Mouse (Mus musculus) frontal cortex, postnatal 36 days (tissue): ENCODE measurements at regions not wholly inside any gene's neighbourhood (a gene's known extent, or its start where the extent isn't known, plus 50 kb on each side); places are given as distances from the start of the nearest gene placed in this dataset.

ENCODE experiments used
- DNase-seq, 2 experiments: peaks; one replicate each; pipeline ENCODE4 v3.0.0; 2022; ENCODE audit warnings: low spot score in 2 of 2

DNA sequence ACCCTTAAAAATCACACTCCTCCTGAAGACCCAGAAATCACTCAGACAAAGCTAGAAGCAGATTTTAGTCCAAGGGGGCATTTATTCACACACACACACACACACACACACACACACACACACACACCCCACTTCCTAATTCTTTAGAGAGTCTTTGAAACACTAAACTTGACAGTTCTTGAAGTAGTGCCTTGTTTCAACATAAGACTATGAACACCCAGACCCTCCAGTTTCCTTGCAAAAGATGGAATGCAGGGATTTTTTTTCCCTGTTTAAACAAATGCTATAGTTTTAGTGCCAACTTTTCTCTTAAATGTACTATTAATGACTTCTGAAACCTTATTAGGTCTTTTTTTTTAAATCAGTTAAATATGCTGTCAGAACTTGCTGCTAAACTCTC lies 279.2 kb upstream of the Fat1 start:
- DNase-seq: no peak

DNA sequence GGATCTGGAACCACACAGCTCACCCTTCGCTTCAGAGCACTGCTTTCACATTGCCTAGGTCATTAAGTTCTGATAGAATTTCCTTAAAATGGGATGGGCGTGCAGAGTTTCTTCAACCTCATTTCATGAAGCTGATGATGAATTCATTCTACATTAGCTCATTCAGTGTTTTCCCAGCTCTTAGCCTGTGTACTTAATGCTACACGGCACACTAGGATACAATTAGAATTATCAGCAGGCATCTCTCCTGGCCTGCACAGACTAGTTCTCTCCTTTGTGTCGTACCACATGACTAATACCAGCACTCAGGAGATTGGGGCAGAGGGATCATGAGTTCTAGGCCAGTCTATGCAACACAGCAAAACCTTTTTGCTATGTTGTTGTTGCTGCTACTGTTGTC lies 278.8 kb upstream of the Fat1 start:
- DNase-seq: no peak

DNA sequence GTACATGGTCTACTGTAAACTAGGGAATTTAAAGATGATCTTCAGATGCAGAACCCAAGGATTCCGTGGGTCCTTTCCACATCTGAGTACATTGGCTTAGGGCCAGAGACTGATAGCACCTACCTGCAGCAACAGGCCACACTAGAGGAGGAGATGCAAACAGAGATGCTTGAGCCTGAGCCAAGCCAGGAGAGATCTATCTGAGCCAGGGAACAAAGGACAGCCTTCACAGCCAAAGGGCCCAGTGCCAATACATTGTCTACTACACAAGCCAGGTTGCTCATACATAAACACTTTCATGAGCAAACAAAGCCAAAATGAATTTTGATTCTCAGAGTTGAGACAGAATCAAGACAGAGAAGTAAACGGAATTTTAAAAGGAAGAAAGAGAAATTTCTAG lies 273.6 kb upstream of the Fat1 start:
- no peak for DNase-seq

GRCm38 (mm10) chr8:44687126-44687525 lies 248.1 kb upstream of the Fat1 start:
- no peak for DNase-seq

GRCm38 (mm10) chr8:44689837-44690592 lies 245.2 kb upstream of the Fat1 start:
- no peak for DNase-seq

DNA sequence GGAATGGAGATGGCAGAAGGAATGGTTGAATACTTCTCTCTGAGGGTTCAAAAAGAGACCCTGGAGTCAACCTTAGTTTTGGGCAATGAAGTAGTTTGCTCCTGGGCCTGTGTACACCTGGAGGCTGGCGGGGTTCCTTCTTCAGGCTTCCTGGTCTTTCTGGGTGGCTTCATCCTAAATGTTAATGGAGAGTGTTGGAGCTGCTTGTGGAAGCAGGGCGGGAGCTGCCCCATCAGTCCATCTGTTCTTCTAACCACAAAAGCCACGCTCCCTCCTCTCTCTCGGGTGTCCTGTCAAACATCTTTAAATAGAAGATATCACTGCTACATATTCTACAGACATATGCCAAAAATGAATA lies 244.7 kb upstream of the Fat1 start:
- no peak for DNase-seq

DNA sequence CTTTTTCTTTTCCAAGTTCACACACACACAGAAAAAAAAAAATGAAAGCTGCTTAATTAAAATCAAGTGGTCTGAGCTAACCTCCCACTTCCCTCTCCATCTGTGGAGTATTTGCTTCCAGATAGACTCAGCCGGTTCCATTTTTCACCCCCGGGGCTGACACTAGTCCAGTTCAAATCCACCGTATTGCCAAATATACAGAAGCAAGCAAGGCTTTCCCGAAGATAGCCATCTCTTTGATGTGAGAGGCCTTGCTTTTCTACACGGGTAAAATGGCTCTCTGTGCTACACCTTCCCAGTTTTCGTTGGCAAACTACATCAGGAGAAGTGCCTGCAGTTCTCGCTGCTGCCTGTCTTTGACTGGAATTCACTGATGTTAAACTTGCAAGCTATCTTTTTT lies 244.1 kb upstream of the Fat1 start:
- DNase-seq: no peak

DNA sequence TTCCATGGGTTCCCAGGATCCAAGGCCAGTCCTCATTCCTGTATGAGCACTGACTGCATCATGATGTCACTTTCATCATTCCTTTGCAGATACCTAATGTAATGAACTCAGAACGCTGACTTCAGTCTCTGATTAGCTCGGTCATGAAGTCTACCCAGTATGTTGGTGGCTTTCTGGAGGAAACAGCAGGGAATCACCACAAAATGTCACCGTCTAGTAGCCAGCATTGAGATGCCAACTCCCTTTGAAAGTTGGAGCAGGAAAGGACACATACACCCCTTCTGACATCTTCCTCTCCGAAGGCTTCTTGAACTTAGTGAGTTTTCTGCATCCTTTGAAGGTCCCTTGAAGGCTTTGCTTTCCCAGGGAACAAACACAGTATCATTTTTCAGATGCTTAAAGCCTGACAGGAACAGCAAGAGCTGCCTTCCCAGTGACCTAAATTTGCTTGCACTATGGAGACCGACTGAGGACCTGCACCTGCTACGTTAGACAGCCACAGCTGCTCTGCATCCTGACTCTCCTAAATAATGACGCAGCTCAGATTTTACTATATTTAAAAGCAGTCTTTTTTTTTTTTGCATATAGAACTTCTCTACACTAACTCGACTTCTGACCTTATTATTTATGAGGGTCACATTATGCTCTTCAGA lies 243.1 kb upstream of the Fat1 start:
- no peak for DNase-seq

- peak in 1 of 2 experiments; percentile 9 for DNase-seq
Observed at GRCm38 (mm10) chr8:44694861-44695260, 240.4 kb upstream of the Fat1 start.

- no peak for DNase-seq
Observed at GRCm38 (mm10) chr8:44696066-44696853, 239.0 kb upstream of the Fat1 start.

DNA sequence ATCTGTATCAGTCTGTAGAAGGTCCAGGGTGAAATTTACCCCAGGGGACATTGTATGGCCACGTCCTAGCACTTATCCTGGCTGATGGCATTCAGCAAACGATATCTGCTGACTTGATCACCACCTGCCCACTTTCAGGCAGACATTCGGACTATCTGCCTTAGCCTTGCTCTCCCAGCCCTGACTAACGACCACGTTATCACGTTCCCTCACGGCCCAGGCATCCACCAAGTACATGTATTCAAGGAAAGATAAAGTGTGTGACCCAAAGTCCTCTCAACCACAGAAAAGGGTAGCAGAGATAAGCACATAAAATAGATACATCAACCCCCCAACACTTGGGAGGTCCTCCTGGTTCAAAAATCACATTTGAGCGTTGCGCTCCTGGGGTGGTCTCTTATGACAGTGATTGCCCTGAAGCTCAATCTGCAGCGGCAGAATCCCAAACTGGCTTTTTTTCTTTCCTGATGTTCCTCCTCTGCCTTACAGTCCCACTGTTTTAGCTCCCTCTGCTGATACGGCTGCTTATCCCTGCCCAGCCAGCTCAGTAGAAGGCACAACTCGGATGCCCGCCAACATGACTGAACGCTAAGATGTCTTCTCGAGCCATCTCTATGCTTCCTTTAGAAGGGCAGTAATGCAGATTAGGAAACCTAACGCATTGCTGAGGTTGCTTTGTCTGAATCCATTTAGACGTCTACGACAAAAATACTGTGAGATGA lies 235.7 kb upstream of the Fat1 start:
- no peak for DNase-seq

DNA sequence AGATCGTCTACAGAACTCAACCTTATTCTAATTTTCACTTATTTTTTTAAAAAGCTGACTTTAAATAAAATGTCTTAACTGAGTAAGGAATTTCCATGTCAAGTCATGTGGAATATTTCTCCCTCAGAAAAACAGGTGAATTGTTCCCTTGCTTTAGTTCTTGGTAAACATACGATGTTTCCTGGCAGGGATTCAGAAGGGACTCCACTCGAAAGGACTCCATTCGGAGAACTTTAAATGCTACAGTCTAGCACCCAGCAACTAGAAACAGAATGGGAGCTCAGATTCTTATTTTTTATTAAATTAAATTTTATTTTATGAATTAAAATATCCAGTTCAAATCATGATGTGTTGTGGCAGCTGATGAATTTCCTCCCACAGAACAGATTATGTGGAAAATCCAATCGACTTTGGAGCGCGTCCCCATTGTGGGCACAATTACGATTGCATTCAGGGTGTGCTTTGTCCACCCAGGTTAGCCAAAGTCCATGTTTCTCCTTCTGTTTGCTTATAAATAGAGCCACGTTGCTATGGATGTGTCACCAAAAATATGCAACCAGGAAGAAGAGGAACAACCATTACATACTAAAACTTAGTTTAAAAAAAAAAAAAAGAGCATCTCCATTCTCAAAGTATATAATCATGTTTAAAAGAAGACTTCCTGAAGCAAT lies 230.5 kb upstream of the Fat1 start:
- DNase-seq: no peak

DNA sequence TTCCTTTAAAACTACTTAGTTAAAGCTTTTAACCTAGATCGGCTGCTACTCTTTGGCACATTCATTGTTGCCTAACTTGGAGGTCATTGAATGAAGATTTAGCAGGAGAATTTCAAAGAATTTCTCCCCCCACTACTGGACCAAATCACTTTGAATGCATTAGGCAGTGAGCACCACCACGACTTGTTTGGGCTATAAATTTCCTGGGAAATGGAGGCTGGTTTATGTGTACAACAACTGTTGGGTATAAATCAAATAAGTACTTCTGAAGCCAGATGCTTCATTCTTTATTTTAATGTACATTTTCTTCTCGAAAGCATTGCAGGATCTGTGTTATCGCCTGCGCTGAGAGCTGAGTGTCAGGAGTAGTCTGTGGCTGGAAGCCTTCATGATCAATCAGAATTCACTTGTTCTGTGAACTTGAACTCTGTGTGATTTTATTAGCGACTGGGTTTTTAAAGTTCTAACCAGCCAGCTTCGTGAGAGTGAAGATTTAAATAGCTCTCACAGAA lies 226.5 kb upstream of the Fat1 start:
- no peak for DNase-seq

GRCm38 (mm10) chr8:44709171-44709940 lies 225.9 kb upstream of the Fat1 start:
- no peak for DNase-seq

- no peak for DNase-seq
Observed at GRCm38 (mm10) chr8:44734577-44734976, 200.7 kb upstream of the Fat1 start.

DNA sequence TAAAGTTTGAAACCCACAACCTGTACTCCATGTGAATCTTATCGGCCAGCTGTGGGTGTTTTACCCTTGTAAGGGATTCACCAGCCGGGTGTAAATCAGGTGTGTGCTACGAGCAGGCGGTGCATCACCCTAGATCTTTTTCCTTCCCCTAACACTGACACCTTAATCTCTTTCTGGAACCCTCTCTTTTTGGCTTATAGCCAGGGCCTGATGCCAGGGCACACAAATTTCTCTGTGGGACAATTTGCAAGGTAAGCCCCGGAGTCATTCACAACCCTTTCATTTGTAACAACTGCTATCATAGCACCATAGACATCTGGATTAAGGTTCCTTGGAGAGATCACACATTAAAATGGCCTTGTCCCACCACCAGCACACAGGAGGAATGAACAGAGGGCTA lies 199.4 kb upstream of the Fat1 start:
- no peak for DNase-seq

DNA sequence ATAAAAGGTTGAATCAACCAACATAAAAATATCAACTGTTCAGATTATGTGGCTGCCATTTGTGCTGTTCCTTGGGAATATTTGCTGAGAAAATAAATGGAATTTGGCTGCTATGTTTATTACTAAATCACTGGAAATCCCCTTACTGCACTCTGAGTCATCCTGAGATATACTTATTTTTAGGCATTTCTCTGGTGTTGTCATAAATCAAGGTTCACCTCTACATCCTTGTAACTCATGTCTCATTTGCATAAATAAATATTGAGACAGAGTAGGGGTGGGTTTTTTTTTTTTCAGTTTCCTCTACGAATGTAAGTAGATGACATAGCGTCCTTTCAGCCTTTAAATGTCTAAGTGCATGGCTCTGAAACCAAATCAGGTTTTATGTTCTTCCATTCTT lies 191.9 kb upstream of the Fat1 start:
- DNase-seq: no peak

GRCm38 (mm10) chr8:44744991-44745658 lies 190.1 kb upstream of the Fat1 start:
- no peak for DNase-seq

DNA sequence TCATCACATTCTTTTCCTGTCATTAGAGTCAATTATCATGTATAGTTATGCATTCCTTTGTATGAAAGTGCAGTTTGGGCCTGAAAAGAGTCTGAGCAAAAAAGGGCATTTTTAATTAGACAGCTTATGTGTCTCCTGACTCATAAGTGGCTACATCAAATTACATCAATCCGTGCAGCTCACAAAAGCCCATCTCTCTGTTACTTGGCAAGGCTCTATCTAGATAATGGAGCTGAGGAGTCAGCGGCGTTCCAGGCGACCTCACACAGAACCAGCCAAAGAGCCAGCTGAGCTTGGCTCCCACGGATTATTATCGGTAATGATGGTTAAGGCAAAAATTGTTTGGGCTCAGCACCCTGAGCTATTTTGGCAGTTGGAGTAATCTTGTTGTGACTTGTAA lies 176.5 kb upstream of the Fat1 start:
- no peak for DNase-seq

DNA sequence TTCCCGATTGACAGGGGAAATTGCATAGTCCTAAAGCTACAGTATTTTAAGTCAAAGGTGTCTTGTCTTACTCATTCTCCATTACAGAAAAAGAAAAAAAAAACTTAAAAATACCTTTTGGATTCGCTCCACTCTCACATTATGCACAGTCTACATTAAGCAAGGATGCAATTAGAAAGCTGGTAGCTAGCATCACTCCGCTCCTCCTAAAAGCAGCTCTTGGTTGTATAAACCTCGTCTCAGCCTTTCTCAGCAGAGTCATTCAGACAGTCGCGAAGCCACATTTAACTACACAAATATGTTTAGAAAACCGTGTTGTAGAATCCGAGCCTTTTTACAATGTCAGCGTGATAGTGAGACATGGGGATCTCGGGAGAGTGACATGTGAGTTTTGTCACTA lies 172.5 kb upstream of the Fat1 start:
- peak in 1 of 2 experiments; percentile 4 for DNase-seq
